Mouse (Mus musculus) cerebellum, postnatal 10 days (tissue): ENCODE measurements around the gene Gas2.

Source experiments
- DNase-seq, 2 experiments: peaks; one replicate each; pipeline ENCODE4 v3.0.0; 2021; ENCODE audit warnings: mixed read lengths in 2 of 2

The Gas2 gene

DNA sequence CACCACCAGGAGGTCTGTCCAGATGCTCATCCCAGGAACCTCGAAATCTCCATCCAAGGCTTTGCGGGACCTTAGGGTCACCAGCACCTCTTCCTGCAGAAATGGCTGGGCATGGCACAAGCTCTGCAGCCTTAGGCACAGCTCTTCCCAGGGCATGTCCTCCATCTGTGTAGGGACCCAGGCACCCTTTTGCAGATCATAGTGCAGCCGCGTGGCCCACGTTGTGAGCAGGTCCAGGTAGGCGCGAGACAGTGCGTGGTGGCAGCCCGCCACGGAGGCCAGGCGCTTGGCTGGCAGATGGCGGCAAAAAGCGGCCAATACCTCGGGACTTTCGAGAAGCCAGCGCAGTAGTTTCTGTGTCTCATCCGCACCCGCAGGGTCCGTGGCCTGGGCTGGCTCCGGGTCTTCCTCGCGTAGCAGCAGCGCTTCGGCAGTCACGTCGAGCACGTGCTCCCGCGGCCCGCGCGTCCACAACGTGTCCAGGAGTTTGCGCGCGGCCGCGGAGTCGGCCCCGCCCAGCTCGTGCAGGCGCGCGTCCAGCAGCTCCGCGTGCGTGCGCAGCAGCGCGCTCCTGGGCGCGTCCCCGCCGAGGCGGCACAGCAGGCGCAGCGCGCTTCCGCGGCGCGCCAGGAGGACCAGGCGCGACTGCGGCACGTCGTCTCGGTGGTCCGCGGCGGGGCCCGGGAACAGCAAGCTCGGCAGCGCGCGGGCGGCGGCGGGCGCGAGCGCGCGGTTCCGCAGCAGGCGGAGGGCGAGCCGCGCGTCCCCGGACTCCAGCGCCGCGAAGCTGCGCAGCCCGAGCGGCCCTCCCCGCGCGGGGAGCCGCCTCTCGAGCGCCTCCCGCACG is at the start of gene Gas2:
Gene Gas2, plus strand, starts transcription at position 766 of the 847 bp plus-strand sequence.
- DNase-seq = peak; percentile 95

DNA sequence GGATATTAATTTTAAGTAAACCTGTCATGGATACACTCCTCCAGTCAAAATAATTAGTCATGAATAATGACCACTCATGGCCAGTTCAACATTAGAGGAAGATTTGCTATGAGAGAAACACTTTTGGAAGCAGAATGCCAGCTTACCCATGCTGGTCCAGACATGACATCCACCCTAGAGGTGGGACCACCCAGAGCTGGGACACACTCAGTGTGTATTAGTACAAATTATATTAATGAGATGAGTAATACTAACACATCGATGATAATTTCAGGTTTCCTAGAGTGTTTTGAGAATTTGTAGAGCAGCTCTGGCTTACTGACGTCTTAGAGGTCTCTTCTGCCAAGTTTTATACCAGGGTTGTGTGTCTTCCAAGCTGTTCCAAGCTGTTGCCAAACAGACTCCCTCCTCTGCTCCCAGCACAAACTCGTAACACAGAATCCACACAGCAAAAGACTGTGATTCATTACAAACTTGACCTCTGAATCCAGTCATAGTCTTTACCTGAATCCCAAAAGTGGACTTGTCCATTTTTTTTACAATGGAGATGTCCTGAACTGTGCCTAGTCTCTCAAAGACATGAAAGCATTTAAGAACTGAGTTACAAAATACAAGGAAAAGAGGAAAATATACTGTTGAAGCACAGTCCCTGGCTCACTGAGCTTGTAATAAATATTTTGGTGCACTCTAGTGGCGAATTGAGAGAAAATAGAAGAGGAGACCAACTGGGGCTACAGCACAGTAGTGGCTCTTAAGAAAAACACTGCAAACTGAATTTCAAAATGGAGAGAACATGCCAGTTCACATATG is 46.1 kb upstream of the Gas2 start:
- peak; percentile 66 to 69 for DNase-seq

DNA sequence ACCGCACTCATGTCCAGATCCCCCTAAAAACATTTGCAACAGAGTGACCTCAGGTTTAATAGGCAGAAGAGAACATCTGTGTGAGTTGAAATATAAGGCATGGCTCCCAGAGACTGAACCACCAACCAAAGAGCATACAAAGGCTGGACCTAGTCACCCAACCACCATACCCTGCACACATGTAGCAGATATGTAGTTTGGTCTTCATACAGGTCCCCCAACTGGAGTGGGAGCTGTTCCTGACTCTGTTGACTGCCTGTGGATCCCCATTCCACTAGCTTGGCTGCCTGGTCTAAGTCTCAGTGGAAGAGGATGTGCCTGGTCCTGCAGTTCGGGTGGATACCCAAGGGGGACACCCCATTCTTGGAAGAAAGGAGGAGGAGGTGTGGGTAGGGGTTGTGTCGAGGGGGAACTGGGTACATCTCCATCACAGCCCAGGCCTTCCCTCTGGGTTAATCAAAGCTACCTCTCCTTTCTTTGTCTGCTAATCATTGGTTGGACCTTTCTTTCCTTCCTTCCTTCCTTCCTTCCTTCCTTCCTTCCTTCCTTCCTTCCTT is 45.5 kb upstream of the Gas2 start:
- DNase-seq = no peak

DNA sequence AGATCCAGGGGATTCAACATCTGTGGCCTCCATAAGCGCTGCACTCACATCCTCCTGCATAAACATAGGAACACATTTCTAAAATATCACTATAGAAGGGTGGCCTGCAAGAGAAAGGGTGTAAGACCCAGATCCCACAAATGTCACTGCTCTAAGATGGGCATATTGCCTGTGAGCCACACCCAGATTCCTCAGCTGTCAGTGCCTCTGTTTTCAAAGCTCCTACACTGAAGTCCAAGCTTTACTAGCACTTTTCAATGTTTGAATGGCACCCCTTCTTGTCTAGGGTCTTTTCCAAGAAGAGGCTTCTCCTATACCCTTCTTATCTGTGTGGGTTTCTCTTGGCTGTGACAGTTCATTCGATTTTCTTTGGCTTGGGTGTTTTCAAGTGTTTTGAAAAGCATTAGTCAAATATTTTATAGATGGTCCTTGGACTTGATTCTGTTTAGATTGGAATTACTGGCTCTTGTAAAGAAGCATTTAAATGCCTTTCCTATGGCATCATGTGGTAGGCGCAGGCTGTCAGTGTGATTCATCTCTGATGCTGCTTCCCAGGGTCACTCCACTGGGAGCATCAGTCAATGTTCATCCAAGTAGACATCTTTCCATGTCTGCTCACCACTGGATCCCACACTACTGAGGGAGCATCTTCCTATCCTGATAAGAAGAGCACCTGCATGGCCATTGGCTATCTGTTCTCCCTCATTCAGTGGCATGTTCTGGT is 43.4 kb upstream of the Gas2 start:
- DNase-seq = no peak

DNA sequence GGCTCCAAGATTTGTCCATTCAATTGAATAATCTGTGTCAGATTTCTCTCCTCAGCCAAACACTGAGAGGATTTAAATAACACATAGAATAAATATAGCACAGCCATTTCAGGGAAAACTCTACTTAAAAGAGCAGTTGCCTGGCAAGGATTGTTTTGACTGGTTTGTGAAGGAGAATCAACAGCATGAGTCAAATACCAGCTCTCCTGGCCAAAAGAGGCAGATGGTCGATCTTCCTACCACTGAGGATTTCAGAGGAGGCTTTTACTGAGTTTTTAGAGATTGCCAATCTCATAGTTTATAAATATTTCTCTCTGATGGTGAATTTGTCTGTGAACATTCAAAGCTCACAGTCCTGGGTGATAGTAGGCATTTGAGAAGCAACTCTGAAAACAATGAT is 41.9 kb upstream of the Gas2 start:
- DNase-seq = peak; percentile 72 to 75

DNA sequence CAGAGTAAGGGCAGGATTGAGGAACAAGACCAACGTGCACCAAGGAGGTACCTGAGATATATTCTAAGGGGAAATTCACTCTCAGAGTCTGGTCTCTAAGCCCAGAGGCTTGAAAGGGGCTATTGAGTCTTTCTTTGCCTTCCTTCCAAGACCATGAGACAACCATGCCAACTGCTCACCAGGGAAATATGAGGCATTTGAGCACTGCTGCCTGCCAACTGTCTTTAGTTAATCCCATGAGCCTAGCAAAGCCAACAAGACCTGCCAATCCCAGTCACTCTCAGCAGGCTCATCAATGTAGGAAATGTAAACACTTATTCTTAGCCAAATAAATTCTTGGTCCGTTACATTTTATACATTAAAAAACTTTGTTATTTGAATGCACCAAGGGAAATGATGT is 40.3 kb upstream of the Gas2 start:
- DNase-seq = peak; percentile 80 to 86

DNA sequence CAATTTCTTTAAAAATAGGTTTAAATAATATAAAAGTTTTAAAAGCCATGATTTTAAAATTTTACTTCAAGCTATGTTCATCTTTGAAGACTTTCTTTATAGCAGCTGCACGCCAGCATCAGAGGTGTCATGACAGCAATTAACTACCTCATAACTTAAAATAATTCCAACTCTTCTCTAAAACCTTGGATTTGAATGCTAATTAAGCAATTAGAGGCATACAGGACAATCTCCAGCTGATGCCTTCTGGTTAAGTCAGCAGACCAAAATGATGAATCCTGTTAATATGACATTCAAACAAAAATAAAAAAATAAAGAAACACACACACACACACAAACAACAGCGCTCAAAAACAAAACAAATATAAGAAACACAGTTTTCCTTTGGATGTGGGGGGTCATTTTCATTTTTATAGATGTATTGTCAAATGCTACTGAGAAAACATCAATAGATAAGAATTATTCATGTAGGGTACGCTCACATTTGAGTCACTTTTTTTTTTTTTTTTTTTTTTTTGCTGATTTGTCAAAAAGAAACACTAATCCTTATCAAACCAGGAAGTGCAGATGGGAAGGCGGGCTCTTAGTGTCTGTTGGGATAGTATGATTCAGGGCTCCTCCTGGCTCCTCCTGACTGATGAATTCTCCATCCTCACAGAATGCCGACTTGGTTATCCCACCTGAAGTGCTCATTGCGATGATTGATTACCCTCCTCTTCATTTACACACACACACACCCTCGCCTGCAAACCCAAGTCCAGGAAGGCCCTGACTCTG is 38.1 kb upstream of the Gas2 start:
- peak; percentile 25 to 41 for DNase-seq

DNA sequence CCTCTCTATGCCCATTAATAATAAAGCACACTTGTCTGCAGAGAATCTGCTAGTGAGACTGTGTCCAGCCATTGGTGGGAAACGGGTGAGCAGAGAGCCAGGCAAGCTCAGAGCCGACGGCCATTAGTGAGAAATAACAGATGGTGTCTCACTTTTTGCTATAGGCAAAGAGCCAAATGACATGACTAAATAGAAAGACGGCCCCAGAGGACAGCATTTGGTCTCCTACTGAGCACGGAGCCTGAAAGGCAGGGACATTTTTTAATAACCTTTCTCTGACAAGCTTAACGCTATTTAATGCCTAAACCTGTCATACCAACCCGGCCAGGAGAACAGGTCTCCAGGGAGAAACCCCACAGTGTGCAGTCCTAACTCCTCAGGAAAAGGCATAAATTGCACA is 29.9 kb upstream of the Gas2 start:
- DNase-seq = peak; percentile 82 to 83

DNA sequence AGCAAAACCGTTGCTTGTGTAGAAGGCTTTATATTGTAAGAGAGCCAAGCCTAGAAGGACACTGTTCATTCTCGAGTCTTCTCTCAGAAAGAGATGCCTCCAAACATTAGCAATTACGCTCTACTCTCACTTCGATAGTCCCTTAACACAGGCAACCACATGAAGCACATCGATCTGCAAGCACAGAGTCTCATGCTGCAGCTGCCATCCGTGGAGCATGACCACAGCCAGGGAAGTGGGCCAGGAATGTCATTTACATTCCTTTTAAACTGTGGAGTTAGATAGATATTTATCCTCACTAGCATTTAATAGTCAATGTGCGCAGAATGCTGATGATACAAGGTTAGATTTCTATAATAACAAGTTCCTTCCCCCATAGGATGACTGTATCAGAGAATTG is 21.3 kb upstream of the Gas2 start:
- DNase-seq = peak; percentile 43 to 55

DNA sequence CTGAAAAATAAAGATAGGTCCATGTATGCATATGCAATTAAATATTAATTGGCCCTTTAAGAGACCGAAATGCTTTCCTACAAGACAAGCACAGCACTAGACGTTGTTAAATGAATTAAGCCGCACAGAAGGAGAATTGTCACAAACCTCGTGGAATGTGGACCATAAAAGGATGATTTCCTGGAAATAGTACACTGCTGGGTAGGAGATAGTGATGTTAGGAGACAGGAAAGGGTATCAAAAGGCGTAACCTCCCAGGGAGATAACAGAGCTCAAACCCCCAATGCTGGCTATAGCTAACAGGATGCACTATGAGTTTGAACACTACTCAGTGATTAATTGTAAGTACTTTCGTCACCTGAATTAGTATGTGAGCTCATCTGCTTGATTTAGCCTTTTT is 10.9 kb upstream of the Gas2 start:
- no peak for DNase-seq

DNA sequence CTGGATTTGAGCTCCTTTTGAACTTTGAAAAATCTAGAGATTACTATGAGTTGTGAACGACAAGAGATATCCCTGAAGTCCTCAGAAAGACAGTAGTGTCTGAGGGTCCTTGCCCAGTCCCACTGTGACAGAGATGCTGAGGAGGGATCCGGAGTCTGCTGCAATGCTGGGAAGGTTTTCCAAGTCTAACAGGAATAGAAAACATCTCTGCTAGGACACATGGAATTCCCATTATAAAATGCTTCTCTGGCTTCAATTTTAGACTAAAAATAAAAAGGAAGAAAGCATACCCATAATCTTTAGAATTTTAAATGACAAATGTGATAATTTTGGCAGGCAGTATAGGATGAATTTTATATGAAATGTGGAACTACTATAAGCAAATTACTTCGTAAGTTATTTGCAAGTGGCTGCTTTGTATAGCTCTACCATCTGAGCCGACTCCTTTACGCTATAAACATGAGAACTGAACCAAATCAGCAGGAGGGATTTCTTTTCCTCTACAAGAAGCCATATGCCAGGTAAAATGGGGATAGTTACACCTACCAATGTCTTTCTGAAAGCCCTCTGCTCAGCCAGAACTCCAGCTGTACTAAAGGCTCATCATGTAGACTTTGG is 9.8 kb upstream of the Gas2 start:
- DNase-seq = no peak

DNA sequence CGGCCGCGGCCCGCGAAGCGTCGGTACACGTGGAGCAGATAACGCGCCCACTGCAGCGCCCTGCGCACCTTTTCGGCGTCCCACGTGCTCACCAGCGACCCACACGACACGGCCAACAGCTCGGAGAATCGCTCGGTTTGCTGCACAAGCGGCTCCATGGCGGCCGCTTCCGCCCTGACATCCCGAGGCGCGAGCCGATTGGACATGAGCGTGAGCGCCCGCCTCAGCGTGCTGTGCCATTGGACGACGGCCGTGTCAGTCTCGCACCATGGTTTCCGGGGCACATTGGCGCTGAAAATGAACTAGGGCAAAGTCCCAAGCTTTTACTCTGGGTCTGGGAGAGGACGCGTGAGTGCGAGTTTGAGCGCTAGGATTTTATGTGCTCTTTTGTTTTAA is 280 bp downstream of the Gas2 start, which contains the start of gene Fancf:
Gene Fancf, minus strand, starts transcription at position 171 of the 396 bp plus-strand sequence.
- peak; percentile 99 for DNase-seq

DNA sequence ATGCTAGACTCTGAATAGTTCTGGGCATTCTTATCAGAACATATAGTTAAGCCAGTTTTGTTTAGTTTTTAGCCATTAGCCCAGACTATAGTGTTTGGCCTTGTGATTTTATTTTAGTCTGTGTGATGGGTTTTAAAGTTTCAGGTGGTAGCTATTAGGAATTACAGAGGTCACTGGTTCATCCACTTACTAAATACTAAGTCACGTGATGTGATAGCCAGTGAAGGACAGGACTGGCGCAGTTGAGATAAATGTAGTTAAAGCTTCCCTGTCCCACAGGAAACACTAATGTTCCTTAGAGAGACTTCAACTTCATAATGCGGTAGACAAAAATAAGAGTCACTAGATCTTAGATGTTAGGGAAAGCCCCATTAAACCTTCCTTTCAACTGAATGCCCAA is 1.0 kb downstream of the Gas2 start:
- DNase-seq = no peak

DNA sequence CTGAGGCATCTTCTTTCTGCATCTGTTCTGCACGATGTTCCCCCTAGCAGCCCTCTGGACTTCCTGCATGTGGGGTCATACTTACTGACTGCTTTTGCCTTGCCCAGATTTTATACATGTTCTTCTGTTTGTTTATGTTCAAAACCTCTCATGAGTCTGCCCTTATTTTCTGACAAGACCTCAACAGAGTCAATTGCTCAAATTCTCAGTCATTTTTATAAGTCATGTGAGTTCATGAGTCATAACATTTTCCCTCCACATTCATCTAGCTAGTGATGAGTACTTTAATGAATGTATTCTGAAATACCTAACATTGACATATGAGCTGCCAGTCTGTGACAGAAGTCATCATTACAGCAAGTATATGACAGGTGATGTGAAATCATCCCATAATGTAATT is 3.5 kb downstream of the Gas2 start:
- no peak for DNase-seq

DNA sequence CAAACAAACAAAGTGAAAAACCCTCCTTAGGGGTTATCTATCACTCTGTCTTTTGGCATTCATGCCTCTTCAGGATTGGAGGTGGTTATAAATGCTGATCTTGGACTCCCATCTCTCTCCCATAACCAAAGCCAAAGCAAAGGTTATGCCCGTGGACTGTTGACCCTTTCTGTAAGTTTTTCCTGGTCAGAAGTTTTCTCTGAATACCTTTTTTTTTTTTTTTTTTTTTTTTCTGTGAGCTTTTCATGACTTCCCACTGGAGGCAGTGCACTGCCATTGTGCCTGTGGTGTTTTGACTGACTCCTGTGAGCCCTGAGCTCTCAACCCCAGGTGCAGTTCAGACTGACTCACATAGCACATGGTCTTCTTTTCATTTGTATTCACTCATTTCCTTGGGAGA is 6.2 kb downstream of the Gas2 start:
- DNase-seq = no peak

DNA sequence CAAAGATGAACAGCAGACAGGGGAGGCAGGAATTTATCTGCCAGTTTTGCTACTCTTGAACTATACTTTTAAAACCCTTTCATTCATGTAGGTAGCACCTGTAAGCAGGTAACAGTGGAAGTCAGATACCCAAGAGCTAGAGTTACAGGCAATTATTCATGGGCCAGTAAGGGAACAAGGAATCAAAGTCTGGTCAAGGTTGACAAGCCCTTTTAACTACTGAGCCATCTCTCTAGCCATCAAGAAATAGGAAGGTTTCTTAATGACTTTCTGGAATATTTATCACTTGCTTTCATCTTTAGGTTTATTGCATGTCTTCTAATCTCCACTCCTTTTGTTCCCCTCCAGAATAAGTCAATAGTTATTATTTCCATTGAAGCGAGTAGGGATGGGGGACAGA is 10.2 kb downstream of the Gas2 start:
- no peak for DNase-seq

DNA sequence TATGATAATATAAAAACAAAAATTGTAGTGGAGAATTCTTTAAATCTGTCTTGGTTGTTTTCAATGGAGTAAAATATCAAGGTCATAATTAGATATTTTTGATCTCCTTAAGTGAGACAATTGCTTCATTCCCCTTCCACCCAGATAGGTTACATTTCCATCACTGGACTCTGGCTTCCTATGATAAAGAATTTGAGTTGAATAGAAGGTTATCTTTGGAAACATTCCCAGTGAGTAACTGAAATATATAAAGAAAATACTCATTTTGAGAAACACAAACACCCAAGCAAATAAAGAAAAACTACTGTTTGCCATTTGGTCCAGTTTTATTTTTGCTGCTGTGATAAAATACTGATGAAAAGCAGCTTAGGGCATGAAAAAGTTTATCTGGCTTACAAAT is 10.8 kb downstream of the Gas2 start:
- DNase-seq = no peak

DNA sequence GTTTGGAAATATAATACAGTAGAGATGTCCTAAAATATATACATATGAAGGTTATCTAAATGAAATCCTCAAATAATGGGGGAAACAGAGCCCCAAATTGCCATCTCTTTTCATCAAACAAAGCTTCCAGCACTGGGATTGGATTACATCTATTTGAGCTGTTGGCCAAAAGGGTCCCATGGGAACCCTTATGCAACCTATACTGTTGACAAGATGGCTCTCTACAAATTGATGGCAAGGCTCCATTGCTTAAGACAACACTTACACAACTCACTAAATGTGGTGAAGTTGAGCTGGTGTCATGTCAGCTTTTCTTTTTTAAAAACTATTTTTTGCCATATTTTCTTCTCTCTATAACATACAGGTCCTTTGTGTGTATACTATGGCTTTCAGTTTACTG is 14.5 kb downstream of the Gas2 start:
- no peak for DNase-seq

DNA sequence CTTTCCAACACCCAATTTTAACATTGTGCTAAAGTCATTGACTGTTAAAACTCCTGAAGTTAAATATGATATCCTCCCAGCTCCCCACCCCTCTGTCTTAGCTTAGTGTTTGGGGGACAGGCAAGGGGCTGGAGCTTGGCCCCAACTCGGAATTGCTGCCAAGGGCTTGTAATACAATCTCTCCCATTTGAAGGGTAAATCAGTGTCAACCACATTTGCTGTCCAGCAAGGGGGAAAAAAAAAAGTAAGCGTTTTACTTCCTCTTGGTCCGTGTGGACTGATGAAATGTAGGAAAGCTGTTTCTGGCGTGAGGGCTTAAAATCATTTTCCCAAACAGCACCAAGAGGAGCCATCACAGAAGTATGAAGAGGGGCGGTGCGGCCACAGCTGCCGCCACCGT is 16.9 kb downstream of the Gas2 start:
- DNase-seq = no peak

DNA sequence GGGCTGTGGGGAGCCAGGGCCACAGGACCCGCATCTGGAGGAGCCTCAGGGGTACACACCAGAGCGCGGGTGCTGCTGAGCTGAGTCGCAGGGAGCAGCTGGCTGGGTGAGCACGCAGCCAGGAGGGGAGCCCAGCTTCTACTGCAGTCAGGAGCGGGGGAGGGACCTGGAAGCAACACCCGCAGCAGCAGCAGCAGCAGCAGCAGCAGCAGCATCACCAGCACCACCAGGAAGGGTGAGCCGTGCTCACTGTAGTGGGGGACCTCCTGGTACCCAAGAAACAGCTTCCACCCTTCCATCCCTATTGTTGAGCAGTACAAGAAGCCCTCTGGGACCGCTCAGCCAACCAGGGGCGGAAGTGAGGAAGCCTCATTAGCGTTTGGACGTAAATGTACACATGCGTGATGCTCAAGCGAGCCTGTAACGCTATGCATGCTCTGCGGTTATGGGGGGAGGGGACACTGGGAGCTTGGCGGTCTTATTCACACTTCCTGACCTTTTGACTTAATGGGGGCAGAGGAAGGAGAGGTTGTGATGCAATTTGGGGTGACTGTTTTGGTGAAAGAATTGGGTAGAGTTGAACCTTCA is 17.4 kb downstream of the Gas2 start:
- peak; percentile 50 to 54 for DNase-seq

DNA sequence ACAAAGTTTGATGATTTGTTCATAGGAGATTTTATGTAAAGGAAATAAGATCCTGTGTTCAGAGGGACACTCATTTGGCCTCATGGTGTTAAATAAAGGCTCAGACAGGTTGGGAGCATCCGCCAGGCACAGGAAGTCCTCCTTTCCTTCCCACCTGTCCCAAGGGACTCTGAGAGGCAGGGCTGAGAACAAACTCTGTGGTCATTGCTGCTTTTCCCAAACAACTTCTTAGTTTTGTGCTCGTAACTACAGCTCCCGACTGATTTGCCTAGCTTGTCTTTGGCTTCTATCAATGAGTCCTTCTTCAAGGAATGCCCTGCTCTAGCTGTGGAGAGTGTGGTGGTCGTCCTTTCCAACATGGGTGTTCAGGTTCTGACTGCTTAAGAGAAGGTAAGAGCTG is 18.3 kb downstream of the Gas2 start:
- DNase-seq = no peak
